Mouse (Mus musculus): Measurements from ENCODE around the gene Kdm6a. TPM values are rescaled to one million over a fixed set of nuclear protein-coding genes. Genes with fewer than 3 reads are reported as not detected.
A peak's percentile ranks its signal among the peaks of the same experiment; 100 is the strongest.

The Kdm6a gene
- polyA plus RNA-seq (2012; rRNA removed), result 7.8 and 13.3 TPM in 2 replicates

DNA sequence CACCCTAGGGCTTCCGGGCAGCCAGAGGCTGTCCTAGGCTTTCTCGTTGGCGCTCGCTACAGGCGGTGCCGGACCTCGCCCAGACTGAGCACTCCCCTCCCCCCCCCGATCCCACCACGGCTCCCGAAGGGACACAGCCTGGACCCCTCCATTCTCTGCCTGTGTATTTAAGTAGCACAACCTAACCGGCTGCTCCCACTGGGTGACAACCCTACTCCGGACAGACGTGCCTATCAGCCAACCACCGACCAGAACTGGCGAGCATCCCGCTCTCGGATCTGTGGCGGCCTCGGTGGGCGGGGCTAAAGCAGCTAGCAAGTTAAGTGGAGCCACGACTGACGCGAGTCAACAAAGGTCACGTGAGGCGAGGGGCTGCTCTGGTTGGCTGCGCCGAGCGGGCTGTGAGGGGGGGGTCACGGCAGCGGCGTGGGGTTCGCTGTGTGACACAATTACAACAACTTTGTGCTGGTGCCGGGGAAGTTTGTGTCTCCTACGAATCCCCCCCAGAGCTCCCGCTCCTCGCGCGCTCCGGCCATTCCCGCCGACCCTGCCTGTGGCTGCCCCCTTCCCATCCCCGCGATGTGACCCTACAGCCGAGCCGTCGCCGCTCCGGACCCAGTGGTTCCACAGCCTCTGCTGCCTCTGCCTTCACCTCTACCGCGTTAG is at the start of gene Kdm6a:
TSS of gene Kdm6a (plus strand) at position 384 of the 666 bp plus-strand sequence.
- WGBS, result under 1% methylated on average over 50 of the region's 50 CpGs
- DNase-seq (ENCODE audit: low read depth, low spot score), result peak; percentile 87

DNA sequence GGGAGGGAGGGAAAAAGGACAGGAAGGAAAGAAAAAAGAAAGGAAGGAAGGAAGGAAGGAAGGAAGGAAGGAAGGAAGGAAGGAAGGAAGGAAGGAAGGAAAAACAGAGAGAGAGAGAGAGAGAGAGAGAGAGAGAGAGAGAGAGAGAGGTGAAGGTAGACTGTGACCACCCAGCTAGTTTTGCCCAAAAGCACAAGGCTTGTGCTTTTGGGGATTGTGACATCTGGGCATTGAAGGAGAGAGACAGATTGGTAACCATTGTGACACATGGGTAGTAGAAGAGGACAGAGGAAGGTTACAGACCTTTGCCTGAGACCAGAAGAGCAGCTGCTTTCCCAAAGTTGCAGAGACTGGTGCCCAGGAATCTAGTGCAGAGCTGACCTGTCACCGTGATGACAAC is 16.8 kb upstream of the Kdm6a start, which contains the start of gene Dusp21:
TSS of gene Dusp21 (plus strand) at position 301 of the 400 bp plus-strand sequence.
- no peak for DNase-seq (ENCODE audit: low read depth, low spot score)
- 90% methylated on average over 1 of the region's 1 CpGs for WGBS

GRCm38 (mm10) chrX:18160734-18161442 is 1.5 kb upstream of the Kdm6a start:
- DNase-seq (ENCODE audit: low read depth, low spot score), result no peak
- 64% methylated on average over 4 of the region's 4 CpGs for WGBS

- DNase-seq (ENCODE audit: low read depth, low spot score), result no peak
- WGBS, result 1% methylated on average over 26 of the region's 28 CpGs
Observed at GRCm38 (mm10) chrX:18161796-18162191, 581 bp upstream of the Kdm6a start.

GRCm38 (mm10) chrX:18162861-18163731 is 721 bp downstream of the Kdm6a start:
- WGBS, result under 1% methylated on average over 84 of the region's 95 CpGs
- DNase-seq (ENCODE audit: low read depth, low spot score), result no peak

- DNase-seq (ENCODE audit: low read depth, low spot score), result no peak
- WGBS, result 2% methylated on average over 10 of the region's 10 CpGs
Observed at GRCm38 (mm10) chrX:18163917-18164624, 1.7 kb downstream of the Kdm6a start.

- DNase-seq (ENCODE audit: low read depth, low spot score), result no peak
- WGBS, result 29% methylated on average over 2 of the region's 2 CpGs
Observed at GRCm38 (mm10) chrX:18165121-18165520, 2.7 kb downstream of the Kdm6a start.

DNA sequence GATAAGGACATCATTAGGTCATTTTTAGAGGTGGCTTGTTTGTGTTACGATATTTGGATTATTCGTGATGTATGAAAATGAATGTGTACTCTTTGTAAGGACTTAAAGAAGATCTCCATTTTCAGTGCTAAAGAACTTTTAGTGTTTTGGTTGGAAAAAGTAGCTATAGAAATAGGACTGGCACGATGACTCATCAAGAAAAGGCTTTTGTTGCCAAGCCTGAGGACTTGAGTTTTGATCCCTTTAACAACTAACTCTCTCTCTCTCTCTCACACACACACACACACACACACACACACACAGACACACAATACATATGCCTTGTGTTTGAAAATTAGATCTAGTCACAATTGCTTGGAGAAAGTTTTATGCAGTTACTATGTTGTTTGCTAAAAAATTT is 4.6 kb downstream of the Kdm6a start:
- DNase-seq (ENCODE audit: low read depth, low spot score), result no peak
- 48% methylated on average over 3 of the region's 3 CpGs for WGBS

DNA sequence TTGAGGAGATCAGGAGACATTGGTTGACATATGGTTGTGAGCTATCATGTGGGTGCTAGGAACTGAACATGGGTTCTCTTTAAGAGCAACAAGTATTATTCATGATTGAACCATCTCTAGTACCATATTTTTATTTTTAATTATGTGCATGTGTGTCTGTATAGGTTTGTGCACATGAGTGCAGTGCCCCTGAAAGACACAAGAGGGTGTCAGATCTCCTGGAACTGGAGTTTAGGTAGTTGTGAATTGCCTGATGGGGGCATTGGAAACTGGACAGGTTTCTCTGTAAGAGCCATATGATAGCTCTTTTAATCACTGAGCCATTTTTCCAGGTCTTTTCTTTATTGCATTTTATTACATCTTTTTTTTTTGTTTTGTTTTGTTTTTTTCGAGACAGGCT is 6.6 kb downstream of the Kdm6a start:
- WGBS, result 71% methylated on average over 1 of the region's 1 CpGs

GRCm38 (mm10) chrX:18174831-18175230 is 12.5 kb downstream of the Kdm6a start:
- 27% methylated on average over 4 of the region's 4 CpGs for WGBS
- DNase-seq (ENCODE audit: low read depth, low spot score), result no peak

More for the DNA sequence above, 6.6 kb downstream of the Kdm6a start:
- no peak for DNase-seq (ENCODE audit: low read depth, low spot score)

DNA sequence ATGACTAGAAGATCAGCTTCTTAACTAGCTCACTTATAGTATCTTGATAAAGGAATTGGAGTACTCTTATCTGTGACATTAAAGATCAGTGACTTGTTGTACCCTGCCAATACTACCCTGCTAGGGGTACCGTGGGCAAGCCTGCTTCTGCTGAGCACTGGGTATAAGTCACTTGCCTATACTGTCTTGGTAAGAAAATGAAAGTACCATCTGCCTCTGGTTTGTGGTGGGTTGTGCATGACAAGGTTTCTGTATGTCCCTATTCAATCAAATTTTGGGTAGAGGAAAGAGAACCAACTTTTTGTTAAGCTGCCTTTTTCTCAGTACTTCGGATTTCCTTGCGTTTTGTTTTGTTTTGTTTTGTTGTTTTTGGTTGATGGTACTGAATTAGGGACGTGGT is 15.4 kb downstream of the Kdm6a start:
- no peak for DNase-seq (ENCODE audit: low read depth, low spot score)
- WGBS, result 88% methylated on average over 4 of the region's 4 CpGs

DNA sequence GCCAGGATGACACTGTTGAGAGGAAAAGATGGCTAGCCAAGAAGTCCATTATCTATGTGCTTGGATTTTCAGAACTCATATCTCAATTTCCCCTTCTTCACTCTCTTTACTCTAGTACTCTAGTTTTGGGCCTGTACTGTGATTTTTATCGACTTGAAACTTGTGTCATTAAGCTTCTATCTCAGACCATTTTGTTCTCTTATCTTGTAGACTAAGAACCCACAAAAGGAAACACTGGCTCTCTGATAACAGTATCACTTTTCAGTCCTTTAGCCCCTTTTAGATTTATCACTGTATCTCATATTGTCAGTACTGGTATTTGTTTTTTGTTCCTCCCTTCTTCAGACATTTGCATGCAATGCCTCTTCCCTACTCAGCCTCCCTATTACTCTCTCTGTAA is 17.1 kb downstream of the Kdm6a start:
- no peak for DNase-seq (ENCODE audit: low read depth, low spot score)
- 56% methylated on average over 1 of the region's 1 CpGs for WGBS

DNA sequence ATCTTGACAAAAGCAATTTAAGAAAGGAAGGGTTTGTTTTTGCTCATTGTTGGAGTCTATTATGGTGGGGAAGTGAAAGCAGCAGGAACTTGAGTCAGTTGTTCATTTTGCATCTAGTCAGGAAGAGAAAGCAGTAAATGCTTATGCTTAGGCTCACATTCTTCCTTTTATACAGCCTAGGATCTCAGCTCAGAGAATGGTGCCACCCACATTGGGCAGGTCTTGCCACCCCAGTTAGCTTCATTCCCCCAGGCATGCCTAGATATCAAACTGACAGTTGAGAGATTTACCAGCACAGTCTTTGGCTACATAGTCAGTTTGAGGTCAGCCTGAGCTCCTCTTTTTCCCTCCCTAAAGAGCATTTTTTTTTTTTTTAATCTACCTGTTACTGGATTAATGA is 24.8 kb downstream of the Kdm6a start:
- DNase-seq (ENCODE audit: low read depth, low spot score), result no peak

- DNase-seq (ENCODE audit: low read depth, low spot score), result no peak
- WGBS, result 83% methylated on average over 2 of the region's 2 CpGs
Observed at GRCm38 (mm10) chrX:18188293-18188692, 25.9 kb downstream of the Kdm6a start.

DNA sequence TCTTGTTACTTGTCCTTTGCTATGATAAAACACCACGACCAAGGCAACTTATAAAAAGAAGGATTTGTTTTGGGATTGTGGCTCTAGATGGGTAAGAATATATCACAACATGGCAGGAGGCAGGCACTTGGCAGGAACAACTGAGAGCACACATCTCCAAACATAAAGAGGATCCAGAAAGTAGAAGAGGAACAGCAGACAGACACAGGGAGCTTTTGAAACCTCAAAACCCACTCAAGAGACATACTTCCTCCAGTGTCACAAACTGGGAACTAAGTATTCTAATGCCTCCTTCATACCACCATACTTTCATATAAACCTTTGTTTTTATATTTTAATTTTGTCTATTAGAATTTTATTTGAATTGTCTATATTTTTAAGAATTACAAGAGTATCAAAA is 77.2 kb downstream of the Kdm6a start:
- WGBS, result 75% methylated on average over 1 of the region's 1 CpGs
- DNase-seq (ENCODE audit: low read depth, low spot score), result no peak

- DNase-seq (ENCODE audit: low read depth, low spot score), result no peak
- 81% methylated on average over 4 of the region's 4 CpGs for WGBS
Observed at GRCm38 (mm10) chrX:18250621-18251020, 88.2 kb downstream of the Kdm6a start.

DNA sequence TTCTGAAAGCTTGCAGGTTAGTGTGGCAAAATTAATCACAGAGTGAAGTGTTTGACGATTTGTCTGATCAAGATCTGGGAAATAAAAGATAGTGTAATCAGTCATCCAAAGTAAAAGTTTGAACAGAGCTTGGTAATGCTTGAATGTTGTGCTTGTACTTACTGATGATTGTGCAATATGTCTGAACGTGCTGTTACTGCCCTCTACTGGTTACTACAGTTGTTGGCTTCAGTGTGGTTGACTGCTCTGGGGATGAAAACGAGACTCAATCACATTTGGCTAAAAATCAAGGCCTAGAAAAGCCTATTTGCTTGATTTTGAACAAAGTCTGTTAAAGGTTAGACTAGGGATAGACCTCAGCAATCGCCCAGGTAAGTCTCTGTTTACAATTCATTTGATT is 92.4 kb downstream of the Kdm6a start:
- 22% methylated on average over 4 of the region's 4 CpGs for WGBS
- DNase-seq (ENCODE audit: low read depth, low spot score), result no peak

- WGBS, result 93% methylated on average over 8 of the region's 8 CpGs
Observed at GRCm38 (mm10) chrX:18258238-18258809, 95.9 kb downstream of the Kdm6a start.

DNA sequence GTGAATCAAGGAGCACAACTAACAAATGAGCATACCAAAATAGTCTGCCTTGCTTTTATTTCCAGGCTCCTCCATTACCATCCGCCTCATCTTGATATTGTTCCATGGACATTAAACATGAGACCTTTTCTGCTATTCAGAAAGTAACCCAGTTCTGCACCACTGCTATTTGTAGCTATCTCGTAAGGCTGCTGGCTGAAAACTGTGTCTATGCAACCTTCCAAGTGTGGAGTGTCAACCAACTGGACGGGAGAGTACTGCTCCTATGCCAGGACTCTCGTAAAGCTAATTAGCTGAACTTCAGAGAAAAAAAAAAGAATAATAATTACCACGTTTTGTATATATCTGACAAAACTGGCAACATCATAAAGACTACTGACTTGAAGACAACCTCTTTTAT is 116.2 kb downstream of the Kdm6a start:
- WGBS, result 86% methylated on average over 5 of the region's 5 CpGs
- DNase-seq (ENCODE audit: low read depth, low spot score), result no peak

More at GRCm38 (mm10) chrX:18258238-18258809, 95.9 kb downstream of the Kdm6a start:
- no peak for DNase-seq (ENCODE audit: low read depth, low spot score)
